Mouse (Mus musculus) cerebellum, adult (tissue): ENCODE data around the gene Ahcyl2.
A peak's percentile ranks its signal among the peaks of the same experiment; 100 is the strongest.
"Not testable (repeated sequence)": the region's sequence is repeated elsewhere in the genome, so short reads cannot be mapped to it uniquely, and the experiment has no call there.

Experiments used
- ATAC-seq: cut with Nextera tagmentation; 2 replicates; pipeline ENCODE4 v1.9.2; 2017; ENCODE audit warnings: mild to moderate bottlenecking, moderate library complexity, mixed read lengths; ENCODE audit not compliant: insufficient number of reproducible peaks, low FRiP score, low TSS enrichment

Ahcyl2 gene

GRCm38 (mm10) chr6:29767813-29768660, at the start of gene Ahcyl2:
Gene Ahcyl2 (plus strand): TSS chr6:29768011.
- ATAC-seq, result peak; percentile 94

DNA sequence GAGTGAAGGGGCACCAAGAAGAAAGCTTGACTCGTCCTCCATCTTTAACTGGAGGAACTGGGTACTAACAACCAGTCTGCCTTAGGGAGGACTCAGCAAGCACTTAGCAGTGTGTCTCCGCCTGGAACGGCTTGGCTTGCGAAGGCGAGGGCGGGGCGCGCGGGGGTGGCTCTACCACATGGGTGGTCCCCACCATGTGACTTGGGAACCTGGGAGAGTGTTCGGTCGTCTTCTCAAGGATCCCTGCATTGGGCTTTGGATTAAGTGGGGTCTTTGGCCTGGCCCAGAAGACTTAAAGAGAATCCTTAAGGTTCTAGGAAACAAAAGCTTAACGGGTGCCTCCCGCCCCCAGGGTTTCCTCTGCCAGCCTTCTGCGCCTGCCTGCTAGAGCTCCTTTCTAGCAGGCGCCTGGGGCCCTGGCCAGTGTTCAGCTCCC, 48.9 kb upstream of the Ahcyl2 start:
- ATAC-seq, result peak; percentile 68

GRCm38 (mm10) chr6:29721890-29722289, 45.9 kb upstream of the Ahcyl2 start:
- no peak for ATAC-seq

DNA sequence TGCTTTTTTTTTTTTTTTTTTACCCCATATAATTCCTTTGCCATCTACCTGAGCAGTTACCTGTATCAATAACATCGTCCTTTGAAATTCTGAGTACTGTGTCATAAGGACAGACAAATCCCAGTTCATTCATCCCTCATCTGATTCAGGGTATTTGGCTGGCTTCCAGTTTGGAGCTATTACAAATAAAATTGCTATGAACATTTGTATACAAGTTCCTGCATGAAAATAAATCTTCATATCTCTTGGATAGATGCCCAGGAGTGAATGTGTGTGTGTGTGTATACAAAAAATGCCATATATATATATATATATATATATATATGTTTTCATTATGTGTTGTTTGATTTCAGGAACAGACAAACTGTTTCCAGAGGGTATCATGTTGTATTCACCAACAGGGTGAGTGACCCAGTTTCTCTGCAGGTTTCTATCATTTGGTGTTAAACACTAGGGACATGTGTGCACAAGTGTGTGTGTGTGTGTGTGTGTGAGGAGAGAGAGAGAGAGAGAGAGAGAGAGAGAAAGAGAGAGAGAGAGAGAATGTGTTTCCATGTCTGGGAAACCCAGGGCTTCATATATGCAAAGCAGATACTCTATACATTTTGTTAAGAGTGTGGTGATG, 41.1 kb upstream of the Ahcyl2 start:
- ATAC-seq, result no peak

DNA sequence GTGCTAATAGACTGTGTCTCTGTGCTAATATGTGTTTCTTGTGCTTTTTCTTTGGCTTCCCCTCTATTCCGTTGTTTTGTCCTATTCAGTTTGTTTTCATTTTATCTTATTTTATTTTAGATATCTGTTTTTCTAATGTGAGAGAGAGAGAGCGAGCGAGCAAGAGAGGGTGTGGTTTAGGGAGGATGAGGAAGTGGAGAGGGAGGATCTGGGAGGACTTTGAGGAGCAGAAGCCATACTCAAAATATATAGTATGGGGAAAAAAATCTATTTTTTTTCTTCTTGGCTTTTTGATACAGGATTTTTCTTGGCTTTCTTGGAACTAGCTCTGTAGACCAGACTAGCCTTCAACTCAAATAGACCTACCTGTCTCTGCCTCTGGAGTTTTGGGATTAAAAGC, 39.8 kb upstream of the Ahcyl2 start:
- no peak for ATAC-seq

DNA sequence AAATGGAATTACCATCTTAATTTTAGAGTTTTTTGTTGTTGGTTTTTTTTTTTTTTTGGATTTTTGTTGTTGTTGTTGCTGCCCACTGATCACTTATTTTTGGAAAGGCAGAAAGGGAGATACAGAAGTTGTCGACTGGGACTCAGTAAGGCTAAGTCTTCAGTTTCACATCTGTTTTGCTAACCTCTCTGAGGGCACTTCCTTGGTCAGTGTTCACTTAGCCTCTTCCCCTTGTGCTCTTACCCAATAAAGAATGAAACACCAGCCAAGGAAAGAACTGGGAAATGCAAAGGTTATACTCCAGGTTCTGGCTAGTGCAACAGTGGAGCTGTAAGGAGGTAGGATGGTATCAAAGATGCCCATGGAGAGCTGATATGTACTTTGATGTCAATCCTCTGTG, 38.3 kb upstream of the Ahcyl2 start:
- ATAC-seq, result no peak

DNA sequence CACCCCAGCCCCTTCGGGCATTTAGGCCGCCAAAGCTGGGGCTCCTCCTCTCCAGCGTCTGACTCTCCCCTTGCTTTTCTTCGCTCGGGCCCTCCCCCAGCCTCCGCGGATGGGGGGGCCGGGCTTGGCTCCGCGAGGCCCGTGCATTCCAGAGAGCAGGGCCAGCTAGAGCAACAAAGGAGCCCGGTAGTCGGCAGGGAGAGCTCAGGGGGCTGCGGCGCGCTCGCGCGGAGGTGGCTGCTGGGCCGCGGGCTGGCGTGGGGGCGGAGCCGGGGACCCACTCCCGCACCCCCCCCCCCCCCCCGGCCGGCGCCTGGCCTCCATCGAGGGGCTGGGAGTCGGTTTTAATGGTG, 32.5 kb upstream of the Ahcyl2 start, which contains the start of gene Smo:
Gene Smo, plus strand, starts transcription at position 168 of the 353 bp plus-strand sequence.
- ATAC-seq, result no peak

DNA sequence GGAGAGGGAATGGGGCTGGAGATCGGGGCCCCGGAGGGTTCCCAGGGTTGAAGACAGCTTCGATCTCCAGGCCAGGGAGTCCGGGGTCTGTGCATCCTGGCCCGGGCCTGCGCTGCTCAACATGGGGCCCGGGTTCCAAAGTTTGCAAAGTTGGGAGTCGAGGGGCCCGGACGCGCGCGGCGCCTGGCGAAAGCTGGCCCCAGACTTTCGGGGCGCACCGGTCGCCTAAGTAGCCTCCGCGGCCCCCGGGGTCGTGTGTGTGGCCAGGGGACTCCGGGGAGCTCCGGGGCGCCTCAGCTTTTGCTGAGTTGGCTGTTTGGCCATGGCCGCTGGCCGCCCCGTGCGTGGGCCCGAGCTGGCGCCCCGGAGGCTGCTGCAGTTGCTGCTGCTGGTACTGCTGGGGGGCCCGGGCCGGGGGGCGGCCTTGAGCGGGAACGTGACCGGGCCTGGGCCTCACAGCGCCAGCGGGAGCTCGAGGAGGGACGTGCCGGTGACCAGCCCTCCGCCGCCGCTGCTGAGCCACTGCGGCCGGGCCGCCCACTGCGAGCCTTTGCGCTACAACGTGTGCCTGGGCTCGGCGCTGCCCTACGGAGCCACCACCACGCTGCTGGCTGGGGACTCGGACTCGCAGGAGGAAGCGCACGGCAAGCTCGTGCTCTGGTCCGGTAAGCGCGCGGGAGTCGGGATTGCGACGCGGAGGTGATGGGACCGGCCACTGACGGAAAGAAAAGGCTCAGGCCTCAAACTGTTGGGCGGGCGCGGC, 31.9 kb upstream of the Ahcyl2 start:
- ATAC-seq, result peak; percentile 58; the same call in 1 of the 2 replicates

GRCm38 (mm10) chr6:29736610-29737458, 31.0 kb upstream of the Ahcyl2 start:
- ATAC-seq, result no peak

GRCm38 (mm10) chr6:29751466-29752152, 16.2 kb upstream of the Ahcyl2 start:
- ATAC-seq, result no peak

DNA sequence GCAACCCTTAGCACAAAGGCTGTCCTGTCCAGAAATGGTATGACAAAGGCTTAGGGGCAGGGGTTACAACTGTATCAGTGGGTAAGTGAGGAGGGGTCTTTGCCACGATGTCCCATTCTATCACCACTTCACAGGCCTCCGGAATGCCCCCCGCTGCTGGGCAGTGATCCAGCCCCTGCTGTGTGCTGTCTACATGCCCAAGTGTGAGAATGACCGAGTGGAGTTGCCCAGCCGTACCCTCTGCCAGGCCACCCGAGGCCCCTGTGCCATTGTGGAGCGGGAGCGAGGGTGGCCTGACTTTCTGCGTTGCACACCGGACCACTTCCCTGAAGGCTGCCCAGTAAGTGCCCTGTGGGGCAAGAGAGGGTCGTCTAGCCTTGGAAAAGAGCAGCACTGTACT, 14.5 kb upstream of the Ahcyl2 start:
- no peak for ATAC-seq

DNA sequence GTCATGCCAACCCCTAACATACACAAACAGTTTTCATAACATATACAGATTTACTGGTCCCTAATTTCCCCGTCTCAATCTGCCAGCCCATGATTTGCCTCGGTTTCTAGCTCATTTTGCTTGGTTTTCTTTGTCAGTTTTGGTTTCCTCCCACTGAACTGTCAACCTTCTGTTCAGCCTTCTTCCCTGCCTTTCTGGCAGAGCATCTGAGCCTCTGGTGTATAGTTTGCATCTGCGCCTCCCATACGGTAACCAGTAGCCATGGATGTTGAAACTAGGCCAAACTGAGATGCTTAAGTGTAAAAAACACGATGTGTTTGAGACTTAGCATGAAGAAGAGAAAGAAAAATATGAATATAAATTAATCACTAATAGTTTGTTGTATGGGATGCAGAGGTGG, 11.8 kb upstream of the Ahcyl2 start:
- no peak for ATAC-seq

DNA sequence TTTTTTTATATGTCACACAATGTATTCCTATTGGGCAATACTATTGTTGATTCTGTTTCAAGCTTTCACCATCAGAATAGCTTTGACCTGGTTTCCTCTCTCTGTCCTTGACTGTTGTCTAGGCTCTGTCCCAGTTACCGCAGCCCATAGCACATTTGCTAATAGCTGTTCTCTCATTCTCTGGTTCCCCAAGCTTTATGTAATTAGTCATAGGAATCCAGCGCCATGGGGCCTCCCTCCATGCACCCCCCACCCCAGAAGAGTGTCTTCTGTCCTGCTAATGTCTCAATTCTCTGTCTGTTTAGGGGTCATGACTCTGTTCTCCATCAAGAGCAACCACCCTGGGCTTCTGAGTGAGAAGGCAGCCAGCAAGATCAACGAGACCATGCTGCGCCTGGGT, 11.3 kb upstream of the Ahcyl2 start:
- no peak for ATAC-seq

DNA sequence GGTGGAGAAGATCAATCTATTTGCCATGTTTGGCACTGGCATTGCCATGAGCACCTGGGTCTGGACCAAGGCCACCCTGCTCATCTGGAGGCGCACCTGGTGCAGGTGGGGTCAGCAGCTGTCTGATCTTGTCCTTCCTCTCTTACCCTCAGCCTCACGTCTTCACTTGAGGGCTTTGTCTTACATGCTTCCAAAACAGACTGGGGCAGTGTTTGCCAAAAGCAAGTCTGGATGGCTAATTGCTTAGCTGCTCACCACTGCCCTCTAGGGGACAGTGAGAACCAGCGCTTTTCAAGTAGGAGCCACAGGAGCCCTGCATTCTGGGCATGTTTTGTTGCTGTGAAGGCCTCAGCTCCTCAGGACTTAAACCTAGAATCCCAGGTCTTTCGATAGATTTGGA, 9.4 kb upstream of the Ahcyl2 start:
- peak; percentile 64 for ATAC-seq

DNA sequence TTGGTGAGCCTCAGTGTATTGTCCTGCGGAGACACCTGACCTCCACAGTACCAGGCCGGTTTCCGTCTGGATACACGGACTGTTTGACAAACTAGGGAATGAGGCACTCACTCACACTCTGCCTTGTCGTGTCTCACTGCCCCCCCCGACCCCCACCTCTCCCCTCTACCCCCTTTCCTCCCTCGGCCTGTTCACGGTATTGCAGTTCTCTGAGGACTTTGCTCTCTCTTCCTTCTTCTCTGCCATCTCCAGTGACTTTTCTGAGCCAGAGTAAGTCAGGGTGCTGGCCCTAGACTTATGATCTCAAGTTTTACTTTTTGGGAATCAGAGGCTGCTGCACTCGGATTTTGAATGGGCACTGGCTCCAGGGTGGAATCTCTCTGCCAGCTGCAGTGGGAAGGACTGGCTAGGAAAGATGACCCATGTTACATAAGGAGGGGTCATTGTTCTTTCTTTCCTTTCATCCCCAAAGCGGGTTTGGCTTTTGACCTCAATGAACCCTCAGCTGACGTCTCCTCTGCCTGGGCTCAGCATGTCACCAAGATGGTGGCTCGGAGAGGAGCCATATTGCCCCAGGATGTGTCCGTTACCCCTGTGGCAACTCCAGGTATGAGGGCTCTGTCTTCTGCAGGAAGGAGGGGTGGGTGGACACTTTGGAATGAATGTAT, 8.7 kb upstream of the Ahcyl2 start:
- no peak for ATAC-seq

DNA sequence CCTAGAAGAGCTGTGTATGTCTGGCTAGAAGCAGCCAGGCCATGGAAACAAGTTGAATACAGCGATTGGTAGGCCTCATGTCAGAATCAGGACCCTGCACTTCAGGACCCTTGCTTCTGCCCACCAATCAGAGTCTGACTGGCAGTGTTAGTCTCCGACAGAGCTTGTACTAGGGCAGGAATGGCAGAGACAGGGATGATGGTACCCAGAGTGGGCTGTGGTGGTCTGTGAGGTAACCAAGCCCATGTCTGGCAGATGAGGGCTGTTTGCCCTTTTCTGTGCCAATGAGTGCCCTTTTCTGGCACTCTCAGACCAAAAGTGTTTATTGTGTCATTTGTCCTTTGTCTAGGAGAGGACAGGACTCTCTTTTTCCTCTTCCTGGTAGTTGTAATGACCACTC, 7.4 kb upstream of the Ahcyl2 start:
- ATAC-seq, result not testable (repeated sequence)

- ATAC-seq, result no peak
Measured at GRCm38 (mm10) chr6:29761282-29761681, 6.5 kb upstream of the Ahcyl2 start.

DNA sequence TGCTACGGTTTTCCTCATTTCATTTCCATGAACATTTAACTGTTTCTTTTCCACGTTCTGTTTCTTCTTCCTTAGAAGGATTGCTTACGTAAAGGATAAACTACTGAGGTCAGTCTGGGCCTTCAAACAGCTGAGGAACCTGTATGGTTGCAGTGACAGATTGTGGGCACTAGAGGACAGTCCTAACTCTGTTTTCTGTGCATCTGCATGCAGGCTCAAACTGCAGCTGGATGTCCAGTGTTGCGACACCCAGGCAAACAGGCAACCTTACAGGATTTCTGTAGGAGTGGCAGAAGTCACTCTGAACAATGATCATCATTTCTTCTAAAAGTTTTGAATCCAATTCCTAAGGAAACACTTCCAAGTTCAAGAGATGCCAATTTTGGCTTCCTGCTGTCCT, 5.3 kb upstream of the Ahcyl2 start:
- ATAC-seq, result no peak

- no peak for ATAC-seq
Measured at GRCm38 (mm10) chr6:29766874-29767273, 937 bp upstream of the Ahcyl2 start.
